ENCODE assay signal across 22 mouse cellular contexts in genomic region chr14:104568081-104568480, GRCm38 (mm10). TPM values are rescaled to one million over a fixed set of nuclear protein-coding genes. Genes with fewer than 3 reads are reported as not detected.
A peak's percentile ranks its signal among the peaks of the same experiment; 100 is the strongest.
DNase-seq lines count a peak whose midpoint lies in the region; ATAC-seq and TF ChIP-seq lines count a peak whose summit lies in the region.
"Had no signal": no experiment of that assay in that cellular context is flagged by ENCODE, and none has a peak within 500 bp of the region (broad histone marks: within the 10 kb centered on the region; RNA-seq: fewer than 3 reads in every experiment).

No protein-coding gene starts in this region.

- H3K36me3 ChIP-seq in forebrain, embryonic 13.5 days (ENCODE audit: poor library complexity, severe bottlenecking) = no peaks in the 10 kb centered on the region
- no peaks in the 10 kb centered on the region for H3K36me3 ChIP-seq in forebrain, embryonic 11.5 days (ENCODE audit: control insufficient read depth, insufficient read depth, low read length)
- no peaks in the 10 kb centered on the region for H3K36me3 ChIP-seq in hindbrain, embryonic 10.5 days
- no peaks in the 10 kb centered on the region for H3K36me3 ChIP-seq in hindbrain, postnatal 0 days (ENCODE audit: insufficient read depth, low read length)
- H3K36me3 ChIP-seq in midbrain, embryonic 13.5 days = no peaks in the 10 kb centered on the region
- no peaks in the 10 kb centered on the region for H3K36me3 ChIP-seq in midbrain, postnatal 0 days (ENCODE audit: insufficient read depth, low read length)
- H3K36me3 ChIP-seq in hindbrain, embryonic 12.5 days = no peaks in the 10 kb centered on the region
- H3K36me3 ChIP-seq: embryonic facial prominence, embryonic 15.5 days; G1E; heart, embryonic 12.5 days; hindbrain, embryonic 15.5 days; intestine, embryonic 15.5 days had no signal

- 40% methylated on average over 3 of the region's 3 CpGs for WGBS in forebrain, embryonic 13.5 days
- 53% methylated on average over 3 of the region's 3 CpGs for WGBS in forebrain, embryonic 11.5 days
- WGBS in hindbrain, embryonic 10.5 days = 50% methylated on average over 3 of the region's 3 CpGs
- 30% methylated on average over 3 of the region's 3 CpGs for WGBS in hindbrain, postnatal 0 days
- 27% methylated on average over 3 of the region's 3 CpGs for WGBS in midbrain, embryonic 13.5 days
- WGBS in midbrain, postnatal 0 days = 22% methylated on average over 3 of the region's 3 CpGs
- 37% methylated on average over 3 of the region's 3 CpGs for WGBS in hindbrain, embryonic 12.5 days

- no peaks in the 10 kb centered on the region for H3K9me3 ChIP-seq in forebrain, embryonic 13.5 days (replicated peaks)
- H3K9me3 ChIP-seq in forebrain, embryonic 11.5 days (ENCODE audit: control insufficient read depth, low read length) = no peaks in the 10 kb centered on the region
- H3K9me3 ChIP-seq in hindbrain, embryonic 10.5 days = no peaks in the 10 kb centered on the region
- H3K9me3 ChIP-seq in hindbrain, postnatal 0 days (ENCODE audit: low read length) = no peaks in the 10 kb centered on the region
- no peaks in the 10 kb centered on the region for H3K9me3 ChIP-seq in midbrain, embryonic 13.5 days
- H3K9me3 ChIP-seq in midbrain, postnatal 0 days (ENCODE audit: low read length) = no peaks in the 10 kb centered on the region
- H3K9me3 ChIP-seq in hindbrain, embryonic 12.5 days (replicated peaks) = no peaks in the 10 kb centered on the region
- H3K9me3 ChIP-seq: embryonic facial prominence, embryonic 15.5 days; G1E; heart, embryonic 12.5 days; hindbrain, embryonic 15.5 days; intestine, embryonic 15.5 days had no signal

- no peaks in the 10 kb centered on the region for H3K27me3 ChIP-seq in forebrain, embryonic 13.5 days
- H3K27me3 ChIP-seq in forebrain, embryonic 11.5 days (ENCODE audit: control insufficient read depth, insufficient read depth, low read length) = no peaks in the 10 kb centered on the region
- H3K27me3 ChIP-seq in hindbrain, embryonic 10.5 days (ENCODE audit: insufficient read depth, poor library complexity, severe bottlenecking) = no peaks in the 10 kb centered on the region
- no peaks in the 10 kb centered on the region for H3K27me3 ChIP-seq in hindbrain, postnatal 0 days (ENCODE audit: insufficient read depth, low read length)
- no peaks in the 10 kb centered on the region for H3K27me3 ChIP-seq in midbrain, embryonic 13.5 days
- H3K27me3 ChIP-seq in midbrain, postnatal 0 days (ENCODE audit: insufficient read depth, low read length) = no peaks in the 10 kb centered on the region
- H3K27me3 ChIP-seq in hindbrain, embryonic 12.5 days = no peaks in the 10 kb centered on the region
- H3K27me3 ChIP-seq: embryonic facial prominence, embryonic 15.5 days; heart, embryonic 12.5 days; hindbrain, embryonic 15.5 days; intestine, embryonic 15.5 days had no signal

- TF ChIP-seq CTCF in hindbrain, postnatal 0 days (IDR thresholded peaks at IDR 0.05; ENCODE audit: low read depth) = no peak
- no peak for TF ChIP-seq CTCF in midbrain, postnatal 0 days (IDR thresholded peaks at IDR 0.05)

- no peak overlapping the region for H3K4me3 ChIP-seq in forebrain, embryonic 13.5 days
- H3K4me3 ChIP-seq in forebrain, embryonic 11.5 days (ENCODE audit: low read depth, low read length) = no peak overlapping the region
- no peak overlapping the region for H3K4me3 ChIP-seq in hindbrain, embryonic 10.5 days
- no peak overlapping the region for H3K4me3 ChIP-seq in hindbrain, postnatal 0 days (ENCODE audit: low read length)
- no peak overlapping the region for H3K4me3 ChIP-seq in midbrain, embryonic 13.5 days (replicated peaks)
- no peak overlapping the region for H3K4me3 ChIP-seq in midbrain, postnatal 0 days (ENCODE audit: low read depth, low read length)
- H3K4me3 ChIP-seq in hindbrain, embryonic 12.5 days = no peak overlapping the region
- H3K4me3 ChIP-seq: embryonic facial prominence, embryonic 15.5 days; erythroblast, embryonic 14.5 days; gastrocnemius, adult 2 months; heart, embryonic 12.5 days; hindbrain, embryonic 15.5 days; intestine, embryonic 15.5 days had no signal

- H3K4me1 ChIP-seq in forebrain, embryonic 13.5 days = peaks cover 14% of the 10 kb centered on the region; the same call in 1 of the 2 replicates
- no peaks in the 10 kb centered on the region for H3K4me1 ChIP-seq in forebrain, embryonic 11.5 days (replicated peaks; ENCODE audit: control insufficient read depth, insufficient read depth, low read length)
- H3K4me1 ChIP-seq in hindbrain, embryonic 10.5 days (replicated peaks) = peaks cover 18% of the 10 kb centered on the region
- no peaks in the 10 kb centered on the region for H3K4me1 ChIP-seq in hindbrain, postnatal 0 days (ENCODE audit: insufficient read depth, low read length)
- H3K4me1 ChIP-seq in midbrain, embryonic 13.5 days (replicated peaks) = peaks cover 18% of the 10 kb centered on the region
- H3K4me1 ChIP-seq in midbrain, postnatal 0 days (ENCODE audit: insufficient read depth, low read length) = no peaks in the 10 kb centered on the region
- 0 out of 2 replicates have a peak, but pooled peaks cover 2% of the 10 kb centered on the region for H3K4me1 ChIP-seq in hindbrain, embryonic 12.5 days
- H3K4me1 ChIP-seq: embryonic facial prominence, embryonic 15.5 days; heart, embryonic 12.5 days; intestine, embryonic 15.5 days had no signal

- 0 out of 2 replicates have a peak, but pooled peaks have one; percentile 20 for ATAC-seq in forebrain, embryonic 13.5 days
- ATAC-seq in forebrain, embryonic 11.5 days (replicated peaks; ENCODE audit: low FRiP score) = no peak
- no peak for ATAC-seq in hindbrain, postnatal 0 days
- 0 out of 2 replicates have a peak, but pooled peaks have one; percentile 49 for ATAC-seq in midbrain, embryonic 13.5 days
- ATAC-seq in midbrain, postnatal 0 days (ENCODE audit: low FRiP score) = no peak
- peak; percentile 74 for ATAC-seq in hindbrain, embryonic 12.5 days (ENCODE audit: low FRiP score)
- ATAC-seq in inflammation-experienced regulatory T-cells, adult 6 months = no peak
- ATAC-seq: CD4-positive, CD25-positive, alpha-beta regulatory T cell, adult 4 months; intestine, embryonic 15.5 days had no signal

- no peak overlapping the region; the same call in 1 of the 2 replicates for H3K27ac ChIP-seq in forebrain, embryonic 13.5 days
- H3K27ac ChIP-seq in forebrain, embryonic 11.5 days (ENCODE audit: low read depth, low read length) = no peak overlapping the region
- H3K27ac ChIP-seq in hindbrain, embryonic 10.5 days = peak overlapping the region; percentile 50; the same call in 1 of the 2 replicates
- no peak overlapping the region for H3K27ac ChIP-seq in hindbrain, postnatal 0 days
- H3K27ac ChIP-seq in midbrain, embryonic 13.5 days = no peak overlapping the region
- no peak overlapping the region for H3K27ac ChIP-seq in midbrain, postnatal 0 days (ENCODE audit: low read depth, low read length)
- H3K27ac ChIP-seq in hindbrain, embryonic 12.5 days = no peak overlapping the region
- H3K27ac ChIP-seq: embryonic facial prominence, embryonic 15.5 days; gastrocnemius, adult 2 months; intestine, embryonic 15.5 days had no signal

- no peak overlapping the region for H3K4me2 ChIP-seq in forebrain, embryonic 13.5 days
- no peak overlapping the region for H3K4me2 ChIP-seq in forebrain, embryonic 11.5 days (ENCODE audit: low read depth, low read length, severe bottlenecking)
- H3K4me2 ChIP-seq in hindbrain, postnatal 0 days (ENCODE audit: low read depth, low read length) = no peak overlapping the region
- H3K4me2 ChIP-seq in midbrain, embryonic 13.5 days (replicated peaks) = no peak overlapping the region
- H3K4me2 ChIP-seq in midbrain, postnatal 0 days (ENCODE audit: low read depth, low read length, poor library complexity, severe bottlenecking) = no peak overlapping the region
- H3K4me2 ChIP-seq in hindbrain, embryonic 12.5 days (replicated peaks) = no peak overlapping the region
- H3K4me2 ChIP-seq: embryonic facial prominence, embryonic 15.5 days; heart, embryonic 12.5 days; intestine, embryonic 15.5 days had no signal

- H3K9ac ChIP-seq in forebrain, embryonic 13.5 days = no peak overlapping the region
- H3K9ac ChIP-seq in forebrain, embryonic 11.5 days (ENCODE audit: low read length) = no peak overlapping the region
- H3K9ac ChIP-seq in hindbrain, postnatal 0 days (replicated peaks; ENCODE audit: low read length) = no peak overlapping the region
- H3K9ac ChIP-seq in midbrain, embryonic 13.5 days (replicated peaks) = no peak overlapping the region
- no peak overlapping the region for H3K9ac ChIP-seq in midbrain, postnatal 0 days (replicated peaks; ENCODE audit: low read length, poor library complexity, severe bottlenecking)
- no peak overlapping the region for H3K9ac ChIP-seq in hindbrain, embryonic 12.5 days
- H3K9ac ChIP-seq: embryonic facial prominence, embryonic 15.5 days; heart, embryonic 12.5 days; hindbrain, embryonic 15.5 days; intestine, embryonic 15.5 days had no signal

- no peak for DNase-seq in forebrain, embryonic 11.5 days (ENCODE audit: low spot score)
- no peak for DNase-seq in hindbrain, embryonic 10.5 days (ENCODE audit: low spot score)
- no peak for DNase-seq in hindbrain, postnatal 0 days (ENCODE audit: low spot score)
- DNase-seq in midbrain, postnatal 0 days (ENCODE audit: low spot score) = no peak
- DNase-seq: adrenal gland, postnatal 10 days; B cell, adult 2 months; cerebellum, adult 11 months; cerebellum, adult 8-10 months; cerebellum, postnatal 14 days; gastrocnemius, adult 2 months; gastrocnemius, postnatal 25 days had no signal

RNA-seq across cellular contexts. Expression of gene Rnf219, which starts 45.6 kb away (rescaled TPM):
- polyA plus RNA-seq in forebrain, embryonic 13.5 days (2015; fragmentation: Nextera tagmentation; extraction: Ambion mirVana) = 35.4 and 38.9 TPM in 2 replicates
- 40.3 and 41.9 TPM in 2 replicates for polyA plus RNA-seq in forebrain, embryonic 11.5 days (2014; fragmentation: Nextera tagmentation; extraction: Ambion mirVana)
- polyA plus RNA-seq in hindbrain, embryonic 10.5 days (2016; fragmentation: Nextera tagmentation; extraction: Ambion mirVana) = 31.5 and 46.8 TPM in 2 replicates
- 6.9 and 11.0 TPM in 2 replicates for total RNA-seq in hindbrain, postnatal 0 days (2014; rRNA removed)
- 21.4 and 27.7 TPM in 2 replicates for polyA plus RNA-seq in hindbrain, postnatal 0 days (2015; fragmentation: Nextera tagmentation; extraction: Ambion mirVana)
- 40.1 and 43.5 TPM in 2 replicates for polyA plus RNA-seq in midbrain, embryonic 13.5 days (2015; fragmentation: Nextera tagmentation; extraction: Ambion mirVana)
- 11.9 and 22.0 TPM in 2 replicates for total RNA-seq in midbrain, postnatal 0 days (2014; rRNA removed)
- 18.7 and 26.3 TPM in 2 replicates for polyA plus RNA-seq in midbrain, postnatal 0 days (2015; fragmentation: Nextera tagmentation; extraction: Ambion mirVana)
- polyA plus RNA-seq in hindbrain, embryonic 12.5 days (2016; fragmentation: Nextera tagmentation; extraction: Ambion mirVana) = 34.9 and 35.9 TPM in 2 replicates
- 10 to 100 TPM; 21.3 to 24.4 (median 22.0) TPM for polyA plus RNA-seq in inflammation-experienced regulatory T-cells, adult 6 months (2017; shearing (Covaris generic))

Comparison
In these comparisons a context has a peak if more than half of its experiments do, and no peak if none do; other contexts are left out.
1. ATAC-seq: peak in forebrain, embryonic 13.5 days (single experiment), midbrain, embryonic 13.5 days (single experiment) and hindbrain, embryonic 12.5 days (single experiment); none in forebrain, embryonic 11.5 days (single experiment), hindbrain, postnatal 0 days (single experiment), midbrain, postnatal 0 days (single experiment) and inflammation-experienced regulatory T-cells, adult 6 months (single experiment).